8 mouse cellular contexts compared by ENCODE assay signal in the genomic region with DNA sequence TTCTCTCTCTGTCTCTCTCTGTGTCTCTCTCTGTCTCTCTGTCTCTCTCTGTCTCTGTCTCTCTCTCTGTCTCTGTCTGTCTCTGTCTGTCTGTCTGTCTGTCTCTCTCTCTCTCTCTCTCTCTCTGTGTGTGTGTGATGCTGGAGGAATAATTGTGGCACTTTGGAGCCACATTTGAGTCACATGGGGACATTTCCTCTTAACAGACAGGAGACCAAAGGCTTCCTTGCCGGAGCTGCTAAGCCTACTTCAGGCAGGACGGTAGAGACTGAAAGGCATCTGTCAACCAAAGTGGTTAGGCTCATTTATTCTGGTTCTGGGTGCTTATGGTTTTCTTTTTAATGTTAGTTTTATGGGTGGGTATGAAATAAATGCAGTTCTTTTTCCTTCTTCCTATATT.
DNase-seq lines count a peak whose midpoint lies in the region; ATAC-seq and TF ChIP-seq lines count a peak whose summit lies in the region.
"Not testable (repeated sequence)": the region's sequence is repeated elsewhere in the genome, so short reads cannot be mapped to it uniquely, and the experiment has no call there.

No protein-coding gene starts in this region.

- H3K79me2 ChIP-seq in liver, adult 2 months (ENCODE audit: control insufficient read depth, insufficient read depth, low read length), result not testable (repeated sequence)
- H3K79me2 ChIP-seq in macrophage (ENCODE audit: inconsistent target), result peaks cover 68% of the 10 kb centered on the region

- H3K4me2 ChIP-seq in forebrain, embryonic 12.5 days, result peak overlapping the region; percentile 61
- H3K4me2 ChIP-seq in heart, embryonic 16.5 days (ENCODE audit: low read depth, low read length), result peak overlapping the region; percentile 69
- H3K4me2 ChIP-seq in intestine, postnatal 0 days (replicated peaks; ENCODE audit: low read depth), result peak overlapping the region; percentile 77
- H3K4me2 ChIP-seq in neural tube, embryonic 13.5 days, result peak overlapping the region; percentile 70

- not testable (repeated sequence) for TF ChIP-seq CTCF in intestine, postnatal 0 days (IDR thresholded peaks at IDR 0.05; ENCODE audit: low read depth); liver, adult 2 months (IDR thresholded peaks at IDR 0.05; ENCODE audit: low read depth, low read length)

- peak overlapping the region; percentile 64 for H3K9ac ChIP-seq in forebrain, embryonic 12.5 days
- H3K9ac ChIP-seq in heart, embryonic 16.5 days (ENCODE audit: low read length), result peak overlapping the region; percentile 84
- peak overlapping the region; percentile 37; the same call in 1 of the 2 replicates for H3K9ac ChIP-seq in intestine, postnatal 0 days (ENCODE audit: low read depth, low read length)
- H3K9ac ChIP-seq in liver, adult 2 months (ENCODE audit: low read depth, low read length), result peak overlapping the region; percentile 24; the same call in 1 of the 2 replicates
- H3K9ac ChIP-seq in neural tube, embryonic 13.5 days, result peak overlapping the region; percentile 74

- H3K4me1 ChIP-seq in brown adipose tissue, adult 24 weeks (ENCODE audit: control insufficient read depth, insufficient read depth, insufficient read length, low read length), result peaks cover 18% of the 10 kb centered on the region; the same call in 1 of the 2 replicates
- H3K4me1 ChIP-seq in forebrain, embryonic 12.5 days, result peaks cover 84% of the 10 kb centered on the region
- peaks cover 58% of the 10 kb centered on the region for H3K4me1 ChIP-seq in heart, embryonic 16.5 days (ENCODE audit: control insufficient read depth, insufficient read depth, low read length)
- H3K4me1 ChIP-seq in intestine, postnatal 0 days (replicated peaks; ENCODE audit: control insufficient read depth, insufficient read depth, low read length), result peaks cover 28% of the 10 kb centered on the region
- not testable (repeated sequence) for H3K4me1 ChIP-seq in liver, adult 2 months (ENCODE audit: control insufficient read depth, insufficient read depth, low read length)
- peaks cover 80% of the 10 kb centered on the region for H3K4me1 ChIP-seq in neural tube, embryonic 13.5 days (replicated peaks)

- not testable (repeated sequence) for TF ChIP-seq POLR2A in liver, adult 2 months (IDR thresholded peaks at IDR 0.05; ENCODE audit: extremely low read depth, insufficient read depth, low read length)

- peak overlapping the region; percentile 60 for H3K4me3 ChIP-seq in brown adipose tissue, adult 24 weeks (ENCODE audit: insufficient read depth, low read depth, low read length)
- peak overlapping the region; percentile 43 for H3K4me3 ChIP-seq in forebrain, embryonic 12.5 days (replicated peaks)
- peak overlapping the region; percentile 71 for H3K4me3 ChIP-seq in heart, embryonic 16.5 days (ENCODE audit: low read length)
- peak overlapping the region; percentile 55 for H3K4me3 ChIP-seq in intestine, postnatal 0 days (ENCODE audit: low read depth, low read length)
- peak overlapping the region; percentile 52 for H3K4me3 ChIP-seq in liver, adult 2 months (ENCODE audit: insufficient read depth, low read depth, low read length)
- peak overlapping the region; percentile 82 for H3K4me3 ChIP-seq in macrophage (ENCODE audit: inconsistent target)
- H3K4me3 ChIP-seq in neural tube, embryonic 13.5 days, result peak overlapping the region; percentile 41

- WGBS in forebrain, embryonic 12.5 days, result 9% methylated on average over 2 of the region's 2 CpGs
- 5% methylated on average over 2 of the region's 2 CpGs for WGBS in heart, embryonic 16.5 days
- 5% methylated on average over 2 of the region's 2 CpGs for WGBS in intestine, postnatal 0 days
- 40% methylated on average over 2 of the region's 2 CpGs for WGBS in liver, adult 2 months
- 0% methylated on average over 2 of the region's 2 CpGs for WGBS in macrophage (ENCODE audit: missing documents)
- WGBS in neural tube, embryonic 13.5 days, result 9% methylated on average over 2 of the region's 2 CpGs

- not testable (repeated sequence) for H3K9me3 ChIP-seq in forebrain, embryonic 12.5 days; heart, embryonic 16.5 days (replicated peaks; ENCODE audit: control insufficient read depth, low read length); intestine, postnatal 0 days (ENCODE audit: control insufficient read depth); neural tube, embryonic 13.5 days

- H3K36me3 ChIP-seq in forebrain, embryonic 12.5 days (replicated peaks), result peaks cover 15% of the 10 kb centered on the region
- H3K36me3 ChIP-seq in heart, embryonic 16.5 days (ENCODE audit: control insufficient read depth, insufficient read depth); intestine, postnatal 0 days (ENCODE audit: control insufficient read depth, insufficient read depth); liver, adult 2 months (ENCODE audit: control insufficient read depth, insufficient read depth, low read length); macrophage (ENCODE audit: inconsistent target); neural tube, embryonic 13.5 days: not testable (repeated sequence)

- H3K27ac ChIP-seq in brown adipose tissue, adult 24 weeks (replicated peaks; ENCODE audit: low read depth, low read length), result peak overlapping the region; percentile 71
- H3K27ac ChIP-seq in forebrain, embryonic 12.5 days, result peak overlapping the region; percentile 92
- H3K27ac ChIP-seq in heart, embryonic 16.5 days (ENCODE audit: low read length), result peak overlapping the region; percentile 69
- H3K27ac ChIP-seq in intestine, postnatal 0 days (ENCODE audit: low read depth, low read length), result not testable (repeated sequence)
- peak overlapping the region; percentile 74 for H3K27ac ChIP-seq in liver, adult 2 months (replicated peaks; ENCODE audit: insufficient read depth, low read depth, low read length)
- peak overlapping the region; percentile 95 for H3K27ac ChIP-seq in macrophage
- peak overlapping the region; percentile 68 for H3K27ac ChIP-seq in neural tube, embryonic 13.5 days (replicated peaks)

- ATAC-seq in forebrain, embryonic 12.5 days (ENCODE audit: low FRiP score); heart, embryonic 16.5 days (replicated peaks; ENCODE audit: extremely low read depth, insufficient read depth, low FRiP score); intestine, postnatal 0 days; neural tube, embryonic 13.5 days (ENCODE audit: low read depth): not testable (repeated sequence)

- not testable (repeated sequence) for H3K27me3 ChIP-seq in forebrain, embryonic 12.5 days; heart, embryonic 16.5 days (ENCODE audit: control insufficient read depth, insufficient read depth, low read length); intestine, postnatal 0 days (replicated peaks; ENCODE audit: control insufficient read depth, insufficient read depth, low read length); liver, adult 2 months (ENCODE audit: control insufficient read depth, insufficient read depth, low read length); neural tube, embryonic 13.5 days

- DNase-seq in liver, adult 2 months (ENCODE audit: extremely low read depth, low read depth, low spot score), result not testable (repeated sequence)
- DNase-seq in thymus, postnatal 14 days, result peak; percentile 24

Comparison
In these comparisons a context has a peak if more than half of its experiments do, and no peak if none do; other contexts are left out.
1. H3K9ac ChIP-seq: peak in every context shown above with its lines; median percentile 84 in heart, embryonic 16.5 days; 74 in neural tube, embryonic 13.5 days; 64 in forebrain, embryonic 12.5 days; 37 in intestine, postnatal 0 days; 24 in liver, adult 2 months.